ENCODE assay signal across 7 mouse cellular contexts in genomic region chr9:55023902-55024583, GRCm38 (mm10). TPM values are rescaled to one million over a fixed set of nuclear protein-coding genes. Genes with fewer than 3 reads are reported as not detected.
A peak's percentile ranks its signal among the peaks of the same experiment; 100 is the strongest.
DNase-seq lines count a peak whose midpoint lies in the region; ATAC-seq and TF ChIP-seq lines count a peak whose summit lies in the region.

No protein-coding gene starts in this region.

- no peaks in the 10 kb centered on the region for H3K36me3 ChIP-seq in G1E (replicated peaks)
- H3K36me3 ChIP-seq in heart, embryonic 16.5 days (ENCODE audit: control insufficient read depth, insufficient read depth), result no peaks in the 10 kb centered on the region

- no peak overlapping the region for H3K27ac ChIP-seq in heart, embryonic 16.5 days (ENCODE audit: low read length)

- TF ChIP-seq CTCF in G1E (IDR thresholded peaks at IDR 0.05; ENCODE audit: low read depth, low read length), result peak; percentile 52

- H3K9me3 ChIP-seq in G1E (replicated peaks), result no peaks in the 10 kb centered on the region
- H3K9me3 ChIP-seq in heart, embryonic 16.5 days (replicated peaks; ENCODE audit: control insufficient read depth, low read length), result no peaks in the 10 kb centered on the region

- no peak overlapping the region for H3K4me2 ChIP-seq in heart, embryonic 16.5 days (ENCODE audit: low read depth, low read length)

- ATAC-seq in G1E (ENCODE audit: extremely low read depth, insufficient number of reproducible peaks, low FRiP score, poor library complexity, severe bottlenecking), result no peak
- ATAC-seq in heart, embryonic 16.5 days (replicated peaks; ENCODE audit: extremely low read depth, insufficient read depth, low FRiP score), result 0 out of 2 replicates have a peak, but pooled peaks have one; percentile 37
- ATAC-seq in megakaryocyte, adult 5-6 weeks (ENCODE audit: poor library complexity, severe bottlenecking), result peak; percentile 89

- H3K4me3 ChIP-seq in G1E (ENCODE audit: low read depth, low read length), result no peak overlapping the region
- no peak overlapping the region for H3K4me3 ChIP-seq in heart, embryonic 16.5 days (ENCODE audit: low read length)

- H3K9ac ChIP-seq in heart, embryonic 16.5 days (ENCODE audit: low read length), result no peak overlapping the region

- peaks cover 5% of the 10 kb centered on the region; the same call in 1 of the 2 replicates for H3K4me1 ChIP-seq in G1E (ENCODE audit: insufficient read depth, low read depth, low read length)
- H3K4me1 ChIP-seq in heart, embryonic 16.5 days (ENCODE audit: control insufficient read depth, insufficient read depth, low read length), result peaks cover 6% of the 10 kb centered on the region

- peaks cover 42% of the 10 kb centered on the region for H3K27me3 ChIP-seq in G1E (ENCODE audit: insufficient read depth, low read length)
- peaks cover 36% of the 10 kb centered on the region for H3K27me3 ChIP-seq in heart, embryonic 16.5 days (ENCODE audit: control insufficient read depth, insufficient read depth, low read length)

- peak; percentile 45 for DNase-seq in G1E (ENCODE audit: low spot score)
- DNase-seq in adrenal gland, adult 8-10 months, result peak; percentile 59
- DNase-seq in embryo, embryonic 11 days, result peak; percentile 87
- peak; percentile 36 for DNase-seq in layer of hippocampus, adult 9-11 months
- peak; percentile 58 to 82 for DNase-seq in spleen, postnatal 10 days (ENCODE audit: low spot score in 2 of 2)

- WGBS in heart, embryonic 16.5 days, result 27% methylated on average over 13 of the region's 13 CpGs

RNA-seq across cellular contexts. Expression of gene Chrna3, which starts 2.3 kb away (rescaled TPM):
- not detected in 2 replicates for total RNA-seq in G1E (2014; fragmentation: Nextera tagmentation)
- 0.05 and 0.12 TPM in 2 replicates for total RNA-seq in G1E (2017)
- not detected in 2 replicates for polyA plus RNA-seq in G1E (2012)
- total RNA-seq in adrenal gland, adult 8-10 months (2022), result 10 to 100 TPM; 15.0 to 38.6 (median 22.9) TPM
- 0.20 and 0.26 TPM in 2 replicates for polyA plus RNA-seq in heart, embryonic 16.5 days (2015; fragmentation: Nextera tagmentation; extraction: Ambion mirVana)
- not detected in 2 replicates for total RNA-seq in megakaryocyte, adult 5-6 weeks (2015)
- total RNA-seq in megakaryocyte, adult 5-6 weeks (2017), result not detected in 2 replicates

RNA-seq across cellular contexts. Expression of gene Chrnb4, which starts 24.5 kb away (rescaled TPM):
- total RNA-seq in G1E (2014; fragmentation: Nextera tagmentation) (not detected in 2 replicates), G1E (2017) (0.06 and 0.22 TPM in 2 replicates)
- not detected in 2 replicates for polyA plus RNA-seq in G1E (2012)
- 10 to 100 TPM; 11.0 to 22.1 (median 12.2) TPM for total RNA-seq in adrenal gland, adult 8-10 months (2022)
- 0.11 and 0.29 TPM in 2 replicates for polyA plus RNA-seq in heart, embryonic 16.5 days (2015; fragmentation: Nextera tagmentation; extraction: Ambion mirVana)
- total RNA-seq in megakaryocyte, adult 5-6 weeks (2015), result not detected in 2 replicates
- 0.04 TPM in 1 of 2 replicates, not detected in the other for total RNA-seq in megakaryocyte, adult 5-6 weeks (2017)

RNA-seq across cellular contexts. Expression of gene Chrna5, which starts 43.4 kb away (rescaled TPM):
- 1.4 and 2.9 TPM in 2 replicates for total RNA-seq in G1E (2014; fragmentation: Nextera tagmentation)
- total RNA-seq in G1E (2017), result 0.33 and 0.76 TPM in 2 replicates
- polyA plus RNA-seq in G1E (2012), result 0.16 and 0.32 TPM in 2 replicates
- total RNA-seq in adrenal gland, adult 8-10 months (2022), result 1 to 10 TPM in 3 of 4 experiments, under 1 TPM in 1; 0.77 to 1.5 (median 1.2) TPM
- 0.09 TPM in 1 of 2 replicates, not detected in the other for polyA plus RNA-seq in heart, embryonic 16.5 days (2015; fragmentation: Nextera tagmentation; extraction: Ambion mirVana)
- not detected in 2 replicates for total RNA-seq in megakaryocyte, adult 5-6 weeks (2015)
- total RNA-seq in megakaryocyte, adult 5-6 weeks (2017), result not detected in 2 replicates

Comparison
In these comparisons a context has a peak if more than half of its experiments do, and no peak if none do; other contexts are left out.
1. DNase-seq: peak in every context shown above with its lines; median percentile 87 in embryo, embryonic 11 days; 70 in spleen, postnatal 10 days; 59 in adrenal gland, adult 8-10 months; 45 in G1E; 36 in layer of hippocampus, adult 9-11 months.
2. RNA of gene Chrna3, which starts 2.3 kb away (total RNA-seq): 15.0 to 38.6 TPM in adrenal gland, adult 8-10 months; 0.05 to 0.12 TPM in G1E and not detected in megakaryocyte, adult 5-6 weeks; every median in the first group is over 10 times any median in the second.
3. RNA of gene Chrnb4, which starts 24.5 kb away (total RNA-seq): 11.0 to 22.1 TPM in adrenal gland, adult 8-10 months; 0.06 to 0.22 TPM in G1E and 0.04 TPM in megakaryocyte, adult 5-6 weeks; every median in the first group is over 4 times any median in the second.